Mouse (Mus musculus) embryonic fibroblast, embryonic 13.5 days (primary cell): ENCODE data around the gene Prickle1. TPM values are rescaled to one million over a fixed set of nuclear protein-coding genes. Genes with fewer than 3 reads are reported as not detected.

Experiments
- H3K27ac ChIP-seq: 2 replicates; pipeline ENCODE4 v1.5.1; 2012; ENCODE audit warnings: low read length, control low read depth, inconsistent platforms; ENCODE audit not compliant: insufficient read depth
- H3K4me1 ChIP-seq: 2 replicates; pipeline ENCODE4 v1.6.1; 2011; ENCODE audit warnings: low read length; ENCODE audit not compliant: control insufficient read depth, insufficient read depth
- H3K4me3 ChIP-seq: 2 replicates; pipeline ENCODE4 v1.5.1; 2011; ENCODE audit warnings: mild to moderate bottlenecking, control low read depth, low read length; ENCODE audit not compliant: insufficient read depth
- CTCF ChIP-seq: IDR thresholded peaks from 2 replicates; pipeline ENCODE4 v1.5.1; 2011; ENCODE audit warnings: mild to moderate bottlenecking, control low read depth, low read length, moderate library complexity, borderline replicate concordance; ENCODE audit not compliant: insufficient read depth
- POLR2A ChIP-seq: IDR thresholded peaks from 2 replicates; pipeline ENCODE4 v1.6.1; 2011; ENCODE audit warnings: low read depth, mild to moderate bottlenecking, control low read depth, low read length, moderate library complexity
- polyA plus RNA-seq: library from polyadenylated mRNA; stranded (reverse); fragments of >200 nt; gene quantifications from 2 replicates; pipeline ENCODE4 v1.2.4, GENCODE M21; 2011; ENCODE audit warnings: low read depth; ENCODE audit not compliant: missing spikeins, insufficient read length

Gene Prickle1
- polyA plus RNA-seq, 1 experiment: 22.7 TPM

- peaks cover 7% of the 10 kb centered on the region; the same call in 1 of the 2 replicates for H3K4me1 ChIP-seq
- no peak overlapping the region for H3K4me3 ChIP-seq
- H3K27ac ChIP-seq: no peak overlapping the region
- TF ChIP-seq CTCF (no peak), POLR2A (no peak)
These were observed 65.6 kb downstream of the Prickle1 start for GRCm38 (mm10) chr15:93529831-93530702.

- Histone ChIP-seq H3K27ac (no peak overlapping the region), H3K4me3 (no peak overlapping the region), H3K4me1 (peaks cover 8% of the 10 kb centered on the region; the same call in 1 of the 2 replicates)
- TF ChIP-seq CTCF: no peak
- TF ChIP-seq POLR2A: no peak
These were observed 70.3 kb downstream of the Prickle1 start for GRCm38 (mm10) chr15:93525305-93525917.

- H3K4me1 ChIP-seq: peaks cover 9% of the 10 kb centered on the region
- no peak overlapping the region for H3K4me3 ChIP-seq
- TF ChIP-seq CTCF (no peak), POLR2A (no peak)
- no peak overlapping the region for H3K27ac ChIP-seq
These were observed 73.9 kb downstream of the Prickle1 start for GRCm38 (mm10) chr15:93521787-93522180.

DNA sequence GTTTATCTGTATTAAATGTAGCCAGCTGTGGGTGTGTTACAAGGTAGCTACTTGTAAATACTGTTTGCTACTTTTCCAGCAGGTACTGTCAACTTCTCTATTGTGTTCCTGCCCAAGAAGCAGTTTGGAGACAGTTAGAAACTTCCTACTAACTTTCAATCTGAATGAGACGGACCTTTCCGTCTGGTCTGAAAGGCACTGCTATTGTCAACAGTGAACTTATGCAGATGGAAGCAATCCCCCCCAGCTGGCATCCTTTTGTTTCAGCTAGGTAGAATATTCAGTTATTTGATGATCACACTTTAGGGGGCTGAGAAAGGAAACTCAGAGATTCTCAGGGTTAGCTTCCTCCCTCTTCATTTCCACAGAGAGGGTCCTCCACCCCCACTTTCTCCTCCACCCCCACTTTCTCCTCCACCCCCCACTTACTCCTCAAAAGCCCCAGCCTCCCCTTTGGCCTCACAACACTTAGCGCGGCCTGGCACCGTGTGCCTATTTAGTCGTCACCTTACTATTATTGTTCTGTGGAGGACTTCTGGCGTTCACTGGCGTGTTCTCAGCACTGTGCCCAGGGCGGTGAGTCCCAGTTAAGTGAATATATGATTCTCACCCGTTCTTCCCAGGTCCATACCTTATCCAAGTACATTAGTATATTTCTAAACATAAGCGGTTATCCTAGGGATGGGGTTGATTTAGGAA lies 74.5 kb downstream of the Prickle1 start:
- Histone ChIP-seq H3K4me3 (no peak overlapping the region), H3K4me1 (peaks cover 9% of the 10 kb centered on the region), H3K27ac (no peak overlapping the region)
- TF ChIP-seq CTCF: no peak

- H3K4me3 ChIP-seq: peak overlapping the region; percentile 72
- TF ChIP-seq POLR2A (no peak), CTCF (no peak)
- peaks cover 9% of the 10 kb centered on the region for H3K4me1 ChIP-seq
- peak overlapping the region; percentile 68 for H3K27ac ChIP-seq
These were observed 75.6 kb downstream of the Prickle1 start for GRCm38 (mm10) chr15:93519836-93520826.

- Histone ChIP-seq H3K4me1 (peaks cover 9% of the 10 kb centered on the region), H3K27ac (peak overlapping the region; percentile 72), H3K4me3 (peak overlapping the region; percentile 72)
- TF ChIP-seq POLR2A: no peak
- TF ChIP-seq CTCF: peak; percentile 42; the same call in 1 of the 2 replicates
These were observed 76.5 kb downstream of the Prickle1 start for GRCm38 (mm10) chr15:93518941-93519835.

DNA sequence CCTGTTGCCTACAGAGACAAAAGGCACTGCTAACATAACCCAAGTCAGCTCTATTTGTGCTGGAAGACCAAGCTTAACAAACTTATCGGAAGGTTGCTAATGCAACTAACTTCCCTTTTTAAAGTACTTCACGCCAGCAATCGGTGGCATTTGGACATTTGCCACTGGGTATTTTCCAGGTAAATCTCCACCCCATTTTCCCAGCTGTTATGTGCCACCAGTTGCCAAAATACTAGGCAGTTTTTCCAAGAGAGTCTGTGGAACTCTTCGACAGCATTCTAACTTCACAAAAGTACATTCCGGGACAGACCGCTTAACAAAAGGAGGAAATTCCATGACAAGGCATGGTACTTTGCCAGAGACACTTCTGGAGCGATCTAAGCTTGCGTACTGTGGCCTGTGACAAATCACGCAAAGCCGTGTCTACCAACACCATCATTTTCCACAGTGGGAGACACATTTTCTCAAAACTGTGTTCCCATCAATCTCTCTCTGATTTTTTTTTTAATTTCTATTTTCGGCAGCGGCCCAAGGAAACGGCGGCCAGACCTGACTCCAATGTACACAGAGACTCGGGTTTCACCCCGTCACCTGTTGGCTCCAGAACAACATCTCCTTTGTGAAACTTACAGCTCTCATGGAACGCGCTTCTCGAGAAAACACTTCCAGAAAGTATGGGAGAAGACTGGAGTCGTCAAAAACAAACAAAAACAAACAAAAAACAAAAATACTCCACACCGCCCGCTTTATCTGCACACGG lies 77.4 kb downstream of the Prickle1 start:
- Histone ChIP-seq H3K4me3 (peak overlapping the region; percentile 72), H3K4me1 (peaks cover 12% of the 10 kb centered on the region), H3K27ac (peak overlapping the region; percentile 72)
- TF ChIP-seq CTCF (no peak), POLR2A (no peak)
